Mouse (Mus musculus) urinary bladder, postnatal 36 days (tissue): ENCODE data around the gene Stx2.
"Not testable (repeated sequence)": the region's sequence is repeated elsewhere in the genome, so short reads cannot be mapped to it uniquely, and the experiment has no call there.

Source experiments
- DNase-seq, 2 experiments: peaks; one replicate each; pipeline ENCODE4 v3.0.0; 2022; ENCODE audit warnings: low spot score in 2 of 2, mixed read lengths in 1 of 2

The Stx2 gene

DNA sequence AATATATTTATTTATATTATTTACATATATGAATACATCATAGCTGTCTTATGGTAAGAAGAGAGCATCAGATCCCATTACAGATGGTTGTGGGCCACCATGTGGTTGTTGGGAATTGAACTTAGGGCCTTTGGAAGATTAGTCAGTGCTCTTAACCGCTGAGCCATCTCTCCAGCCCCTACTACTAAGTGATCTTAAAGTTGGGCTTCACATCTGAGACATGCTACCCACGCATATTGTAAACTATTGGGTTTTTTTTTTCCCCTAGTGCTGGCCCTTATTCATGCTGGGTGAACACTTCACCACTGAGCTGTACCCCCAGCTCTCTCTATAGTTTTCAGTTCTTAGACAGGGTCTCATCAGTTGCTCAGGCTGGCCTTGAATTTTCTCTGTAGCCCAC is 2.6 kb upstream of the Stx2 start:
- DNase-seq, result no peak

DNA sequence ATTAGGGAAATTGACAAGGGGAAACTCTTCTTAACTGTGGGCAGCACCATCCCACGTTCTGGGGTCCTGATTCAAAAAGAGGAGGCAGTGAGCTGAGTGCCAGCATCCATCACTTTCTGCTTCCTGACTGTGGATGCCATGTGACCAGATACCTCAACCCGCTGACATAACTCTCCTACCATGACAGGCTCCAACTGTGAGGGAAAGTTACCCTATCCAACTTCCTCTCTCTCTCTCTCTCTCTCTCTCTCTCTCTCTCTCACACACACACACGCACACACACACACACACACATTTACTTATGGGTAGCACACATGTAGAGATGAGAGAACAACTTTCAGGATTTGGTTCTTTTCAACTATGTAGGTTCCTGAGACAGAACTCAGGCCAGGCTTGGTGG is 1.2 kb upstream of the Stx2 start:
- DNase-seq, result no peak

DNA sequence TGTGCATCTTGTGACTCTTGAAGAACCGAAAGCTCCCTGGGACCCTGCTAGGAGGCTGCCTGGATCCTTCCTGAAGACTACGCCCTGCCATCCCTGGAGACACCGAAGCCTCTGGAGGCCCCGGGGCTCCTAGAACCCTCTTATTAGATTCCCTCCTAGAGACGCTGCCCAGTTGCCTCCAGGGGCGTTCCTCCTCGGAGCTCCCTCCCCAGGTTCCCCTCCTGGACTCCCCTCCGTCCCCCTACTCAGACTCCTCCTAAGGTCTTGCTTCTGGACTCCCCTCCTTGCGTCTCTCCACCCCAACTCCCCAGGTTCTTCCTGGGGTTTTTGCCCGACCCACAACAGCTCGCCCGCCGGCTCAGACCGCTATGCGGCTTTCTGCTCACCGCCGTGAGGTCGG is 366 bp downstream of the Stx2 start:
- no peak for DNase-seq

DNA sequence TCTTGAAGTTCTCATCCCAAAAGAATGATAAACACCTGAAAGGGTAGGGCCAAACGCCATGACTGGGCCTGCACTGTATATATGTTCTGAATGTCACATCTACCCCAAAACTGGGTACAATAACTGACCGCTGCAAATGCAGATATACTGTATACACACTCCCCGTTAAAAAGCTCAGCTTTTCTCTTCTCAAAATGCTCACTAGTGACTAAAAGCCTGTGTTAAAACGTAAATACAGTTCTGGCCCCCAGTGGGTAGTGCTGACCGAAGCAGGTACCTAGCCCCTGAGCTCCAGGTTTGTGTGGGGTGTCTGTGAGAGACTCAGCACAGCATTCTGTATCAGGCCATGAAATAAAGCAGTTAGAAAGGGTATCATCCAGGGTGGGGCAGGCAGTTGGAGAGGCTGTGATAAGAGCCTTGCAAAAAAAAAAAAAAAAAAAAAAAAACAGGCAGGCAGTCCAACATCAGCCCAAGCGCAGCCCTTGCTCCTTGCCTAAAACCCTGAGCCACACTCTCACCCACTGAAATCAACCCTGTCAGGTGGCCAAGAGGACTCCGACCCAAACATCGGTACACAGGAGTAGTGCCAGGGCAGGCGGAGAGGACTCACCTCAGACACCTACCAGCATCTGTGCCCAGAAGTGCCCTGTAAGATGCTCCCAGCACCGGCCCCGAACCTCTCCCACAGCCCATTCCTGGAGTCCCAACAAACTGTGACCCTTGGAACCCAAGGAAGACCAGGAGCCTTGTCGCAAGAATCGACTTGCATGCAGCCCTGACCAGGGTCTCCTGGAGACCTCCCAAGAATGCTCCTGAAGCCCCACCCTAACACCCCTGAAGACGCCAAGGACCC is 1.0 kb downstream of the Stx2 start:
- no peak for DNase-seq

DNA sequence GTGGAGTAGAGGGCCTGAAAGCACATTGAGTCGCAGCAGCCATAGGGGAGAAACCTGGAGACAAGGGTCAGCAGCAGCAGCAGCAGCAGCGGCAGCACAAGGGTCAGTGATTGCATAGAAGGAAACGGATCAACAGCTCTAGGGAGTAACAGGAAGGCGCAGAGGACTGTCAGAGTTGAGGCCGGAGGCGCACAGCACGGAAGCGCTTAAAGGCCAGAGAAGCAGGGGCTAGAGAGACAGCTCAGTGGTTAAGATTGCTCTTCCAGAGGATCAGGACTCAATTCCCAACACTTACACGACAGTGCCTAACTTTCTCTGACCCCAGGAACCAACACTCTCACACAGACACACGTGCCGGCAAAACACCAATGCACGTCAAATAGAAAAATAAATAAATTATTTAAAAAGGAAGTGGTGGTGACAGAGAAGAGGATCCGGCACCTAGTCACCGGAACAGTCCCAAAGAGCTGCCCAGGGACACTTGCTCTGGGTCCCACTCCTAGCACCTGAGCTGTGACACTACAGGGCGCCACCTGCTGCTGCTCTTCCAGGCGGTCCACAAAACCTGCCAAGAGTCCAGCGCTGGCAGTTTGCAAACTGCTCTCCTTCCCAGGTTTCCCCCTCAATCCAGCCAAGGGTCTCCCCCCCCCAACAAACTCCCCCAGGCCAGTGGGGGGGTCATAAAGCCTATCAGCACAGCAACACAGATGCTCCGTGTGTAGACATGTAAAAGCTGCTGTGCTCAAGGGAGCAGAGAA is 2.2 kb downstream of the Stx2 start:
- no peak for DNase-seq

DNA sequence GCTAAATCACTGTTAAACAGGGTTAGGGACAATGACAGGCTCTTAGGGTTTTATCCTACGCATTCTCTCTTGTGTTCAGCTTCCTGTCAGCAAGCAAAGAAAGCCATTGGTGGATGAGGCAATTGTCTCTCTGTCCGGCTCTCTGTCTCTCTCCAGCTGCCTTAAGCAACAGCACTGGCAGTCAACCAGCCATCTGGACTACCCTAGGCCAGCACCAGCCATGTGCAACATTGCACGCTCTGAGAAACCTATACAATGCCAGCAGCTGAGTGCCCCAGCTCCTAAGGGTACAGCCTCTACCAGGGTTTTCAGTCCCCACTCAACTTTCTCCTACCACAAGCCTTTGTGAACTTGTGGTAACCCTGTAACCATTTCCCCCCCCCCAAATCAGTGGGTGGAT is 3.0 kb downstream of the Stx2 start:
- DNase-seq, result peak in 1 of 2 experiments; percentile 64

DNA sequence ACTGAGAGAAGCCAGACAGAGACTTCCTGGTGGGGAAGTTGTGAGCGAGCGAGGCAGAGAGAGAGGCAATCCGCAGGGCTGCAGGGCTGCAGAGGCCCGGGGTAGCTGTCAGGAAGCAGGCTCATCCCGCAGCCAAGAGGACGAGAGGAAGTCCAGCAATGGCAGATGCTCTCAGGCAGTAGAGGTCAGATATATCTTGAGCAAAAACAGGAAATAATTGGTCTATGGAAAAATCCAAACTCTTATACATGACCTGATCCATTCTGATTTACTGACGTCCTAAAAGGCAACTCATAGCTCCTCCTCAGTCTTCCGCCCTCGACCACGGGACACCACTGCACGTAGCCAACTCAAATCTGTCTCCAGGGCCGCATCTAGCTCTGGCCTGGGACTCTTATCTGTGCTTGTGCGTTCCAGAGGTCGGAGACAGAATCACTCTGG is 5.8 kb downstream of the Stx2 start:
- DNase-seq, result no peak

DNA sequence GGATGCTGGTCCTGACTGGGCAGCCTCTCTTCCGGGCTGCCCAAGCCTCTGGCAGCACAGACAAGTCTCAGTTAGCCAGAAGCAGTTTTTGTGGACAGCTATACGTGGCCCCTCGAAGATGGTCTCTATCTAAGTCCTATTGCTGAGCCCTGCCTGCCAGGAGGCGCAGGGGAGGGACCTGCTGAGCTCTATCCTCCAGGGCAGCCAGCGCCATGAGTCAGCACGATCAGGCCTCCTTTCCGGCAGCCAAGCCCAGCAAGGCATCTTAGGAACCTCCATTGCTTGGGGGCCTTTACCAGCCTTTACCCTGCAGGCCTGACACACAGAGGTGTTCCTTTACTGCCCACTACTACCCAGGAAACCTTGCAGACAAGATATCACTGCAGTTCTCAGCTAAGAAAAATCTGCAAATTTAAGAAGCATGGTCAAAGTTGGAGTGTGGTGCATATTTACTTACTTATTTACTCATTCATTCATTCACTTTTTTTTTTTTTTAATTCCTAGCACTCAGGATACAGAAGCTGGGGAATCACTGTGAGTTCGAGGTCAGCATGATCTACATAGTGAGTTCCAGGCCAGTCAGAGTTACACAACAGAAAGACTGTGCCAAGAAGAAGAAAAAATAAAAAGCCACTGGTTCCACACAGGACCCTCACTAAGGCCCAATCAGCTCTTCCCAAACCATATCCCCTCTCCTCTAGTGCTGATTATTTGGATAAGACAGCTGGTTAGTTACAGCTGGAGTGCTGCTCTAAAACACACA is 7.5 kb downstream of the Stx2 start:
- peak; percentile 30 to 41 for DNase-seq

DNA sequence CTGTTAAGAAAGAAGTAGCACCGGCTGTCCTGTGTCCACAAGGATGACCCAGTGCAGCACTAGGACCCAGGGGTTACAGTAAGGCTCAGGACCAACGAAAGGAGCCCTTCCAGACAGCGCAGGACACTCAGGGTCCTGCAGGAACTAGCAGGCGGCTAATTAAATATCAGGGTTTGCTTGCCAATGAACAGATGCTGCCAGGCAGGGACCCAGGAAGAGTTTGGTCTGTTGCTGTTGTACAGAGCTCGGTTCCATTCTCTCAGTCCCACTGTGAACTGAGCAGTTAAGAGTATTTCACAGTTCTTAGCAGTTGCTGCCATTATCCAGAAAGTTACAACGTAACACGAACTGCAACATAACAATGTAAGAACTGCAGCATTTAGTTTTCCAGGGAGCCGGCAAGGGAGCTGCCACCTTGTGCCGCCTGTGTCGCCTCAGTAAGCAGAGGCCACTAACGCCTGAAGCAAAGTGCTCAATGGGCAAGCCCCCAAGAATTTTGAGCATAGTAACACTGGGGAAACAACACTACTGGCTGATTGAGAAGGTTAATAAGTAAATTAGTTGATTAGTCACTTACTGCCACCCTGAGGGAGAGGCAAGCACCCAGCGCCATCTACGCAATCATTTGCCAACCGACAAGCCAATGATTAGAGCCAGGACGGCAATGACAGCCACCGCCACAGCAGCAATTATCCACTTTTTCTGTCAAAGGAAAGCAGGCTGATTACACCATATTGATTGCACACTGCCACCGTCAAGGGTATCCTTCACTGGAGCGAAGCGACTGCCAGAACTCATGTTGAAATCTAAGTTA is 21.0 kb downstream of the Stx2 start:
- no peak for DNase-seq

DNA sequence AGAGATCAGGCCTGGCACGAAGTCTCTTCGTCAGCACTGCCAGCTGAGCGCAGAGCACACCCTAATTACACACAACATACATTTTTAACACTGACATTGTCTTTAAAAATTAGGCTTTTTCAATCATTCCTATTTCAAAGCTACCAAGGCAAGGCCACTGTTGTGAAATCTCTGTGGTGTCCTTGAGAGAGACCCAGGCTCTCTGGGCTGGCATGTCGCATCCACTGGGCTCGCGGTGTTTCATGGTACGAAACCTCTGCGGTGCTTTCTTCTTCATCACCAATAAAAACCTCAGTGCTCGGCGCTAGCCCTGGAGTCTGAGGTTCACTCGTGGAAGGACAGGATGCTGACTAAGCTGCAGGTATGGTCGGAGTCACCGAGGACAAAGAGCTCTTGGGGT is 22.4 kb downstream of the Stx2 start:
- DNase-seq, result no peak

DNA sequence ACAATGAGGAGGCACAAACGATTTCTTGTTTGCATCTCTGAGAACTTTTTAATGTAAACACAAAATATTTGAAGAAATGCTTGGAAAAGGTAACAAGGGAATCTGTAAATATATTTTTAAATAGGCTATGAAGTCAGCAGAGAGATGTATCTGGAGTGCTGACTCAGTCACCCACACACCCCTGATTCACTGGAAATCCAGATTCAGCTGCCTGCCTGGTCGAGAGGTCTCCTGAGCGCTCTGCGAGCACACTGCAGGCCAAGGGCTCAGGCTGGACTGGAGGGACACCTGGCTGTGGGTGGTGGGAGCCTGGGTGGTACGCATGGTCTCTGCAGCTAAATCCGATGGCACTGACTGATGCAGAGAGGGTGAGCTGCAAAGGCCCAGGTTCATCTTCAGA is 23.8 kb downstream of the Stx2 start:
- no peak for DNase-seq

DNA sequence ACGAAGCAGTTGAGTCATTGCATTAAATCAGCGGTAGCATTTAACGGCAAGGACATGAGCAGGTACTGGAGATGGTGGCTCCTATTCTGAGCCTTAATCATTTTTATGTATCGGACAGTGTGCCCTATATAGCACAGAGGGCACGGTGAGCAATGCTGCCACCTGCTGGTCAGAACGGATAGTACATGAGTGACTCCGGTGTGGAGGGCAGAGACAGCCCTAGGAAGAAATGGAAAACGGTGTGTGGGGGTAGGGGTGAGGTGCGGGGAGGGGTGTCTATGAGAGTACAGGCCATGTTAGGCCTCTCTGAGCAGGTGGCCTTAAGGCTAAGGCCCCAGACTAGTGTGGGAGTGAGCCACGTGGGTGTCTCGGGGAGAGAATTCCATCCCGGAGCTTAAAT is 26.8 kb downstream of the Stx2 start:
- peak; percentile 49 to 58 for DNase-seq

DNA sequence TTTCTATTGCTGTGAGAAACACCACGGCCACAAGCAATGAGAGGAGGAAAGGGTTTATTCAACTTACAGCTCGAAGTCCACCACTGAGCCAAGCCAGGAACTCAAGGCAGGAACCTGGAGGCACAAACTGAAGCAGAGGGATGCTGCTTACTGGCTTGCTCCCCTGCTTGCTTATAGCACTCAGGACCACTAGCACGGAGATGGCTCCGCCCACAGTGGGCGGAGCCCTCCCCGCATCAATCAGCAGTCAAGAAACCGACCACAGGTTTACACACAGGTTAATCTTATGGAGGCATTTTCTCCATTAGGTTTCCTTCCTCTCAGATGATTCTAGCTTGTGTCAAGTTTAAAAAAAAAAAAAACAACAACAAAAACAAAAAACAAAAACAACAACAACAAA is 27.5 kb downstream of the Stx2 start:
- no peak for DNase-seq

DNA sequence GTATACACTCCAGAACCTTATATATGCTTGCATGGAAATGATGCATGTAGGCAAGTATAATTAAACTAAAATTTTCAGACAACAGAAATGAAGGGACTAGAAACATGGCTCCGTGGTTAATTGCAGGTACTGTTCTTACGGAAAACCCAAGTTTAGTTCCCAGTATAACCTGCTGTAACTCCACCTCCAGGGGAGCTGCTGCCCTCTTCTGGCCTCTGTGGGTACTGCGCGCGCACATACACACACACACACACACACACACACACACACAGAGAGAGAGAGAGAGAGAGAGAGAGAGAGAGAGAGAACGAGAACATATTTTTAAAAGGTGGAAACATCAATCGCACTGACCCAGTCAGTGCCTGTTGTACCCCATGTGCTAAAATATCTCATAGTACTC is 29.4 kb downstream of the Stx2 start:
- DNase-seq, result no peak

DNA sequence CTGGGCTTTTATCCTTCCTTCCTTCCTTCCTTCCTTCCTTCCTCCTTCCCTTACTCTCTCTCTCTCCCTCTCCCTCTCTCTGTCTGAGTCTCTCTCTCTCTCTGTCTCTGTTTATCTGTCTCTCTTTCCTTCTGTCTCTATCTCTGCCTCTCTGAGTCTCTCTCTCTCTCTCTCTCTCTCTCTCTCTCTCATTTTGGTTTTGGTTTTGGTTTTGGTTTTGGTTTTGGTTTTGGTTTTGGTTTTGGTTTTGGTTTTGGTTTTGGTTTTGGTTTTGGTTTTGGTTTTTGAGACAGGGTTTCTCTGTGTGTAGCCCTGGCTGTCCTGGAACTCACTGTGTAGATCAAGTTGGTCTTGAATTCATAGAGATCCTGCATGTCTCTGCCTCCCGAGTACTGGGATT is 30.9 kb downstream of the Stx2 start:
- DNase-seq, result not testable (repeated sequence)

DNA sequence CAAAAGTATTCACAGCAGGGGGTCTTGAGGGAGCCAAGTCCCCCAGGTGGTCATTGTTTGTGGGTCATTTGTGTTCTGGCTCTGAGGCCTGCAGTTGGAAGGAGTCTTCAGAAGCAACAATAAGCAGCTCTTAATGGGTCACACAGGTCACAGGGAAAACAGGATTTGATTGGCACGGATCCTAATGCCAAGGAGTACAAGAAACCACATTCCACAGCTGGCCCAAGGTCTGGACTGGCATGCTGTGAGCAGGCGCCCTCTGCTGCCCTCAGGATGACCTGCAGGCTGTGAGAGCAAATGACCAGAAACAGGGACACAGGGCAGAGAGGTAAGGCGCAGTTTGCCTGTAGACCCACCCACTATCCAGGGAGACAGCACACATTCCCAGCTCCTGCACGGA is 32.1 kb downstream of the Stx2 start:
- DNase-seq, result no peak

DNA sequence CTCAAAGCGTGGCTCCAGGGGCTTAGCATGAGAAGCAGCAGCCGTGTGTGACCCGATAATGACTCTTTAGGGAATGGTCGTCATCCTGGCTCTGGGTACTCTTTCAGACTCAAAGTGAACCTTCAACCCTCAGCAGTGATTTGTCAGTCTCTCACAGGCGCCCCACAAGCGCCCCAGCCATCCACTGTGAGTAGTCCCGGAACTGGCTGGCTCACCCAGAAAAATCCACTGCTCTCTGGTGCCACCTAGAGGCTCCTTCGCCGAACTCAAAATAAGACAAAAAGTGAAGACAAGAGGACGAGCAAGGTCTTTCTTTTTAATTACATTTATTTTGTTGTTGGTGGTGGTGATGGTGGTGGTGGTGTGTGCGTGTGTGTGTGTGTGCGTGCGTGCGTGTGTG is 37.1 kb downstream of the Stx2 start:
- peak; percentile 39 to 49 for DNase-seq

DNA sequence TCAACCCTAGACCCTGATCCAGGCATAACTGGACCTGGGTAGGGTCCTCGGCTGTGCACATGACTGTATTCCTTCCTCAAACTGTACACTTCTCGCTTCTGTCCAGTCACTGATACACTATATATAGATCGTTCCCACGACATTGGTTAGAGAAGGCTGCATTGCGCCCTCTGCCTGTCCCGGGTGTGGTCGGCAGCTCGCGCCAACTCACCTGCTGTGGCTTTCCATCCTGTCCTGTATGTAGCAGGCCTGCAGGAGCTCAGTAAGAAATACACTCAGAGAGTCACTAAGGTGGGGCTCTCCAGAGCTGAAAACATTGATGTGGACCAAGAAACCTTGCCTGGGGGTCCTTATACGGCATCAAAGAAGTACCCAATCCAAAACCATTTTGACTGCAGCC is 37.5 kb downstream of the Stx2 start:
- no peak for DNase-seq

DNA sequence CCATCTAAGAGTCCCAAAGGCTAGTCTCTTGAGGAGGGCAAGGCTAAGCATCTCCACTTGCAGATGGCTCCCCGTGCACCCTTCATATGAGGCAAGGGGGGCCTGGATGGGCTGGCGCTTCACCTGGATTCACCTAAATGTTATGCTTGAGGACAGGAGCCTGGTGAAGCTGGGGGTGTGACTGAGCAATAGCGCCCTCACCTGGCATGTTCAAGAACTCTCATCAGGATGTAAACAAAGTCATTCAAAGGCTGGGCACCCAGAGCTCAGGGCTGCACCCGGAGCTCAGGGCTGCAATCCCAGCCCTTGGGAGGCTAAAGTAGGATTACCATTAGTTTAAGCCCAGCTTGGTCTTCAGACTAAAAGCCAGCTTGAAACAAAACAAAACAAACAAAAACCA is 44.0 kb downstream of the Stx2 start:
- DNase-seq, result no peak

DNA sequence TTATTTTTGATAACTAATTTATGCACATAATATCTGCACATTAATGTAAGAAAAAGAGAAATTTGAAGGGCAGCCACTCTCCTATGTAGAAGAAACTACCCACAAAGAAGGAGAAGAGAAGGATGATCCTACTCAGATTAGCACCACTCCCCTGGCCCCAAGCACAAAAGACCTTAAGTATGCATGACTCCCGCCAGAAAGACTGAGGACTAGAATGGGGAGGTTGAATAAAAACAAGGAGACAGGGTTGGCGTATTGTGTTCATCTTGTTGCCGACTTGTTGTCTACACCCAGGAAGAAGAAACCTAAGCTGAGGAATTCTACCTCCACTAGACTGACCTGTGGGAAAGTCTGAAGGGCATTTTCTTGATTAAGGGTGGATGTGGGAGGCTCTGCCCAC is 49.5 kb downstream of the Stx2 start:
- no peak for DNase-seq

DNA sequence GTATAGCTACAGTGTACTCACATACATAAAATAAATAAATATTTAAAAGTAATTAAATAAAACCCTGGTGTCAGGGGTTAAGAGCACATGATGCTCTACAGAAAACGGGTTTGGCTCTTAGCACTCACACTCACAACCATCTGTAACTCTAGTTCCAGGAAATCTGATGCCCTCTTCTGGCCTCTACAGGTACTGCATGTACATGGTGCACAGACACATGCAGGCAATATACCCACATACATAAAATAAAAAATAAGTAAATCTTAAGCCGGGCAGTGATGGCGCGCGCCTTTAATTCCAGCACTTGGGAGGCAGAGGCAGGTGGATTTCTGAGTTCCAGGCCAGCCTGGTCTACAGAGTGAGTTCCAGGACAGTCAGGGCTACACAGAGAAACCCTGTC is 54.0 kb downstream of the Stx2 start:
- not testable (repeated sequence) for DNase-seq
